Mouse (Mus musculus) myocyte (in vitro differentiated cells): ENCODE measurements at regions not wholly inside any gene's neighbourhood (a gene's known extent, or its start where the extent isn't known, plus 50 kb on each side); places are given as distances from the start of the nearest gene placed in this dataset.

ENCODE experiments used
- CEBPB ChIP-seq: IDR thresholded peaks from 2 replicates; pipeline ENCODE4 v1.6.1; 2011; ENCODE audit warnings: mild to moderate bottlenecking, moderate library complexity; ENCODE audit not compliant: poor library complexity, insufficient read depth, severe bottlenecking
- MAX ChIP-seq: IDR thresholded peaks from one replicate; pipeline ENCODE4 v1.6.1; 2011; ENCODE audit warnings: low read depth, mild to moderate bottlenecking, control low read depth
- MYOD1 ChIP-seq, 3 experiments: IDR thresholded peaks; one replicate each; pipeline ENCODE4 v1.6.1; 2011; ENCODE audit warnings: control low read depth in 2 of 3, low read depth in 2 of 3, mild to moderate bottlenecking in 2 of 3, moderate library complexity in 1 of 3; ENCODE audit not compliant: insufficient read length in 2 of 3, control insufficient read depth in 1 of 3
- POLR2A ChIP-seq: IDR thresholded peaks from one replicate; pipeline ENCODE4 v1.6.1; 2011; ENCODE audit warnings: low read depth, mild to moderate bottlenecking, control low read depth, moderate library complexity; ENCODE audit not compliant: insufficient read length
- SRF ChIP-seq: IDR thresholded peaks from one replicate; pipeline ENCODE4 v1.6.1; 2011; ENCODE audit warnings: low read depth; ENCODE audit not compliant: control insufficient read depth, insufficient read length
- USF1 ChIP-seq: IDR thresholded peaks from one replicate; pipeline ENCODE4 v1.6.1; 2011; ENCODE audit warnings: low read depth, mild to moderate bottlenecking, control low read depth, moderate library complexity

GRCm38 (mm10) chr2:38456571-38456970 is 54.9 kb upstream of the Nek6 start:
- TF ChIP-seq MAX = no peak
- TF ChIP-seq MYOD1 (IDR thresholded peaks at IDR 0.05; ENCODE audit: control insufficient read depth in 1 of 3, insufficient read length in 2 of 3, low read depth in 2 of 3) = peak in 2 of 3 experiments; percentile 48 to 56
- no peak for TF ChIP-seq POLR2A
- TF ChIP-seq USF1 = no peak
- TF ChIP-seq CEBPB = no peak
- no peak for TF ChIP-seq SRF
